Mouse (Mus musculus) bone marrow, adult 2 months (tissue): ENCODE results near the gene Gm1043.

Experiments
- CTCF ChIP-seq: fragments of 200-500 bp; IDR thresholded peaks from 2 replicates; pipeline ENCODE4 v1.5.1; 2011; ENCODE audit warnings: low read length, control low read depth; ENCODE audit not compliant: control insufficient read depth, insufficient read depth
- POLR2A ChIP-seq: fragments of 200-500 bp; IDR thresholded peaks from 2 replicates; pipeline ENCODE4 v1.6.1; 2011; ENCODE audit warnings: low read depth, mild to moderate bottlenecking, control low read depth, low read length, borderline replicate concordance; ENCODE audit not compliant: control insufficient read depth

DNA sequence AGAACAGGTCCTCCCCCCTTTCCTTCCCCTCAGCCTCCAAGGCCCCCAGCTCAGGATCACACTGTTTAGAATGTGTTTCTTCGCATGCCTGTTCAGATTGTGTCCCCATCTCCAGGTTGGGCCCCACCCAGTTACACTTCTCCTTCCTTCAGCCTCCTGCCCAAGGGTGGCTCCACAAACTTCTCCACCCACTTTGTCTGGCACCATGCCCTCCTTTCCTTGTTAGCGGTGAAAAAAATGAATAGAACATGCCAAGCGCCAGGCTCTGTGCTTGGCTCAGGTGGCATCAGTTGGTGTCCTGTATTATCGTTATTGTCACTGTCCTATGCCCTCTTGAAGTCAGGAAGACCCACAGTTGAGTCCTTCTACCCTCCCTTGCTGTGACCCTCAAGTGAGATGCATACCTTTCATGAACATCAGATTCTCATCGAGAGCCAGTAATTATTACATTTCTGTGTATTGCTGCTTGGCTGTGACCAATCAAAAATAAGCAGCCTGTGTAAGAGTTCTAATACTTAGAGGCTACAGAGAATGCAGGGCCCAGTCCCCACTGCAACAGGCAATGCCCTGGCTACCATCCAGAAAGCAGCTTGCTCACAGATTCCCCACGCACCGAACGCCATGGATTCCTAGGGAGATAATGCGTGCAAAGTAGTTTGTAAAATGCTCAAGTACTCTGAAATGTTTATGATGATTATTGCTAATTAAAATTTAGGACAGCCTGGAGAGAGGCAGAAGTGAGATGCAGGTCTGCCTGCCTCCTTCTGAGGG lies 128.0 kb downstream of the Gm1043 start:
- no peak for TF ChIP-seq CTCF
- TF ChIP-seq POLR2A, result no peak
